In the genomic region with DNA sequence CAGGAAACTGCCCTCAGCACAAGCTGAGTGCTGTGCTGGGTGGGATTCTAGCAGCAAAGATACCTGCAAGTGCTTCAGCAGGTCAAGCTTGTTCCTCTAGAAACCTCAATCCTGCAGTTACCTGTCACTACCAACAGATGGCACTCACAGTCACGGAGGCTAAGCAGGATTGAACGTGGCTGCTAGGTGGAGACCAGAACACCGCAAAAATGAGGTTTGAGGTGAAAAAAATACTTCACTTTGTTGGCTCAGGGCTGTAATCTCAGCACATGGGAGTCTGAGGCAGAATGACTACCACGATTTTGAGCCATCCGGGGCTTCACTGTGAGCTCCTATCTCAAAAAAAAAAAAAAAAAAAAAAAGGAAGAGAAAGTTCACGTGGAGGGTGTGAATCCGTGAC, we compare ENCODE assay signal across 8 mouse cellular contexts. TPM values are rescaled to one million over a fixed set of nuclear protein-coding genes. Genes with fewer than 3 reads are reported as not detected.
A peak's percentile ranks its signal among the peaks of the same experiment; 100 is the strongest.
DNase-seq lines count a peak whose midpoint lies in the region; ATAC-seq and TF ChIP-seq lines count a peak whose summit lies in the region.

No protein-coding gene starts in this region.

- peak; percentile 74 for DNase-seq in midbrain, embryonic 14.5 days
- DNase-seq in midbrain, embryonic 11.5 days (ENCODE audit: low spot score, missing footprints) = no peak
- peak; percentile 64 to 84 for DNase-seq in adrenal gland, adult (ENCODE audit: inconsistent age in 2 of 2, low spot score in 1 of 2)
- DNase-seq in heart, postnatal 0 days (ENCODE audit: low spot score) = peak; percentile 30
- peak; percentile 46 to 63 for DNase-seq in layer of hippocampus, postnatal 14 days (ENCODE audit: low spot score in 2 of 2)
- DNase-seq in testis, postnatal 10 days (ENCODE audit: low spot score) = peak; percentile 51

- no peaks in the 10 kb centered on the region for H3K36me3 ChIP-seq in midbrain, embryonic 14.5 days (ENCODE audit: control insufficient read depth, insufficient read depth, low read length)
- no peaks in the 10 kb centered on the region for H3K36me3 ChIP-seq in midbrain, embryonic 11.5 days (ENCODE audit: control insufficient read depth, insufficient read depth, low read length)
- H3K36me3 ChIP-seq in heart, postnatal 0 days (replicated peaks; ENCODE audit: control insufficient read depth, insufficient read depth, low read length) = no peaks in the 10 kb centered on the region

- H3K27ac ChIP-seq in midbrain, embryonic 14.5 days (replicated peaks; ENCODE audit: low read depth, low read length) = no peak overlapping the region
- H3K27ac ChIP-seq in midbrain, embryonic 11.5 days (ENCODE audit: low read depth, low read length) = no peak overlapping the region
- no peak overlapping the region for H3K27ac ChIP-seq in heart, postnatal 0 days (ENCODE audit: low read depth)

- H3K27me3 ChIP-seq in midbrain, embryonic 14.5 days (ENCODE audit: control insufficient read depth, insufficient read depth, low read length) = no peaks in the 10 kb centered on the region
- H3K27me3 ChIP-seq in midbrain, embryonic 11.5 days (ENCODE audit: control insufficient read depth, insufficient read depth, low read length) = no peaks in the 10 kb centered on the region
- no peaks in the 10 kb centered on the region for H3K27me3 ChIP-seq in heart, postnatal 0 days (ENCODE audit: control insufficient read depth, insufficient read depth, low read length)

- no peak for TF ChIP-seq EP300 in heart, postnatal 0 days (IDR thresholded peaks at IDR 0.05; ENCODE audit: low read depth)

- H3K4me1 ChIP-seq in midbrain, embryonic 14.5 days (ENCODE audit: control insufficient read depth, insufficient read depth, low read length) = no peaks in the 10 kb centered on the region
- no peaks in the 10 kb centered on the region for H3K4me1 ChIP-seq in midbrain, embryonic 11.5 days (ENCODE audit: control insufficient read depth, insufficient read depth, low read length)
- H3K4me1 ChIP-seq in heart, postnatal 0 days (ENCODE audit: control insufficient read depth, insufficient read depth) = no peaks in the 10 kb centered on the region

- no peak overlapping the region for H3K9ac ChIP-seq in midbrain, embryonic 14.5 days (replicated peaks; ENCODE audit: low read length)
- no peak overlapping the region for H3K9ac ChIP-seq in midbrain, embryonic 11.5 days (ENCODE audit: low read length)
- no peak overlapping the region for H3K9ac ChIP-seq in heart, postnatal 0 days (replicated peaks; ENCODE audit: low read depth, low read length)

- no peak for ATAC-seq in midbrain, embryonic 14.5 days (ENCODE audit: low FRiP score, low TSS enrichment)
- ATAC-seq in midbrain, embryonic 11.5 days (ENCODE audit: low FRiP score) = no peak
- peak; percentile 86 for ATAC-seq in common myeloid progenitor, adult 5-6 weeks (replicated peaks; ENCODE audit: low read depth, poor library complexity, severe bottlenecking)
- ATAC-seq in heart, postnatal 0 days (ENCODE audit: insufficient read depth, low read depth) = no peak
- ATAC-seq in megakaryocyte progenitor cell, adult 5-6 weeks (replicated peaks; ENCODE audit: poor library complexity) = peak; percentile 90

- TF ChIP-seq CTCF in heart, postnatal 0 days (IDR thresholded peaks at IDR 0.05; ENCODE audit: low read depth) = peak; percentile 83

- no peaks in the 10 kb centered on the region for H3K9me3 ChIP-seq in midbrain, embryonic 14.5 days (ENCODE audit: control insufficient read depth, low read length)
- no peaks in the 10 kb centered on the region for H3K9me3 ChIP-seq in midbrain, embryonic 11.5 days (ENCODE audit: control insufficient read depth, low read length)
- no peaks in the 10 kb centered on the region for H3K9me3 ChIP-seq in heart, postnatal 0 days (replicated peaks; ENCODE audit: control insufficient read depth, low read length)

- no peak overlapping the region for H3K4me2 ChIP-seq in midbrain, embryonic 14.5 days (ENCODE audit: low read length)
- no peak overlapping the region for H3K4me2 ChIP-seq in midbrain, embryonic 11.5 days
- H3K4me2 ChIP-seq in heart, postnatal 0 days (ENCODE audit: low read depth, low read length) = no peak overlapping the region

- no peak overlapping the region for H3K4me3 ChIP-seq in midbrain, embryonic 14.5 days (replicated peaks; ENCODE audit: low read depth, low read length)
- H3K4me3 ChIP-seq in midbrain, embryonic 11.5 days (ENCODE audit: low read depth, low read length) = no peak overlapping the region
- no peak overlapping the region for H3K4me3 ChIP-seq in heart, postnatal 0 days (ENCODE audit: low read depth, low read length)

- 40% methylated on average over 7 of the region's 7 CpGs for WGBS in midbrain, embryonic 14.5 days
- WGBS in midbrain, embryonic 11.5 days = 30% methylated on average over 7 of the region's 7 CpGs
- WGBS in heart, postnatal 0 days = 22% methylated on average over 7 of the region's 7 CpGs

RNA-seq across cellular contexts. Expression of gene Atp12a, which starts 50.4 kb away (rescaled TPM):
- polyA plus RNA-seq in midbrain, embryonic 14.5 days (2014; fragmentation: Nextera tagmentation; extraction: Ambion mirVana) = 0.37 TPM in 1 of 2 replicates, not detected in the other
- 0.10 TPM in 1 of 2 replicates, not detected in the other for polyA plus RNA-seq in midbrain, embryonic 11.5 days (2014; fragmentation: Nextera tagmentation; extraction: Ambion mirVana)
- not detected in 2 replicates for total RNA-seq in common myeloid progenitor, adult 5-6 weeks (2017)
- not detected in 2 replicates for total RNA-seq in heart, postnatal 0 days (2014; rRNA removed; ENCODE audit: low replicate concordance)
- polyA plus RNA-seq in heart, postnatal 0 days (2015; fragmentation: Nextera tagmentation; extraction: Ambion mirVana) = not detected in 2 replicates
- not detected for total RNA-seq in layer of hippocampus, postnatal 14 days (2021)
- total RNA-seq in megakaryocyte progenitor cell, adult 5-6 weeks (2015) = not detected in 2 replicates
- not detected in 2 replicates for total RNA-seq in megakaryocyte progenitor cell, adult 5-6 weeks (2017)

RNA-seq across cellular contexts. Expression of gene Gzmb, which starts 52.4 kb away (rescaled TPM):
- polyA plus RNA-seq in midbrain, embryonic 14.5 days (2014; fragmentation: Nextera tagmentation; extraction: Ambion mirVana) = not detected in 2 replicates
- polyA plus RNA-seq in midbrain, embryonic 11.5 days (2014; fragmentation: Nextera tagmentation; extraction: Ambion mirVana) = not detected in 2 replicates
- 0.91 and 2.1 TPM in 2 replicates for total RNA-seq in common myeloid progenitor, adult 5-6 weeks (2017)
- total RNA-seq in heart, postnatal 0 days (2014; rRNA removed; ENCODE audit: low replicate concordance) = not detected in 2 replicates
- polyA plus RNA-seq in heart, postnatal 0 days (2015; fragmentation: Nextera tagmentation; extraction: Ambion mirVana) = not detected in 2 replicates
- total RNA-seq in layer of hippocampus, postnatal 14 days (2021) = not detected
- total RNA-seq in megakaryocyte progenitor cell, adult 5-6 weeks (2015) = 3.5 TPM in 2 replicates
- 1.1 TPM in 2 replicates for total RNA-seq in megakaryocyte progenitor cell, adult 5-6 weeks (2017)

Comparison
In these comparisons a context has a peak if more than half of its experiments do, and no peak if none do; other contexts are left out.
1. ATAC-seq: peak in common myeloid progenitor, adult 5-6 weeks (single experiment) and megakaryocyte progenitor cell, adult 5-6 weeks (single experiment); none in midbrain, embryonic 14.5 days (single experiment), midbrain, embryonic 11.5 days (single experiment) and heart, postnatal 0 days (single experiment).